Mouse (Mus musculus): Measurements from ENCODE around the gene H2-Oa.
"Not testable (repeated sequence)": the region's sequence is repeated elsewhere in the genome, so short reads cannot be mapped to it uniquely, and the experiment has no call there.

H2-Oa gene

GRCm38 (mm10) chr17:34142456-34143010 lies 50.4 kb downstream of the H2-Oa start:
- DNase-seq (ENCODE audit: low read depth, low spot score): no peak

- DNase-seq (ENCODE audit: low read depth, low spot score): no peak
These were observed 50.9 kb downstream of the H2-Oa start, which contains the start of gene H2-DMb2 for GRCm38 (mm10) chr17:34143033-34143432. Gene H2-DMb2, plus strand, starts transcription at chr17:34143307.

- no peak for DNase-seq (ENCODE audit: low read depth, low spot score)
These were observed 51.3 kb downstream of the H2-Oa start for GRCm38 (mm10) chr17:34143461-34143860.

GRCm38 (mm10) chr17:34144221-34144620 lies 52.1 kb downstream of the H2-Oa start:
- not testable (repeated sequence) for DNase-seq (ENCODE audit: low read depth, low spot score)

All from 3T3-L1 (cell line).